Mouse (Mus musculus): ENCODE results near the gene Gpkow. TPM values are rescaled to one million over a fixed set of nuclear protein-coding genes. Genes with fewer than 3 reads are reported as not detected.
A peak's percentile ranks its signal among the peaks of the same experiment; 100 is the strongest.
"Not testable (repeated sequence)": the region's sequence is repeated elsewhere in the genome, so short reads cannot be mapped to it uniquely, and the experiment has no call there.

Gpkow gene
- polyA plus RNA-seq, 1 experiment from 2014 or later, result 33.5 TPM

DNA sequence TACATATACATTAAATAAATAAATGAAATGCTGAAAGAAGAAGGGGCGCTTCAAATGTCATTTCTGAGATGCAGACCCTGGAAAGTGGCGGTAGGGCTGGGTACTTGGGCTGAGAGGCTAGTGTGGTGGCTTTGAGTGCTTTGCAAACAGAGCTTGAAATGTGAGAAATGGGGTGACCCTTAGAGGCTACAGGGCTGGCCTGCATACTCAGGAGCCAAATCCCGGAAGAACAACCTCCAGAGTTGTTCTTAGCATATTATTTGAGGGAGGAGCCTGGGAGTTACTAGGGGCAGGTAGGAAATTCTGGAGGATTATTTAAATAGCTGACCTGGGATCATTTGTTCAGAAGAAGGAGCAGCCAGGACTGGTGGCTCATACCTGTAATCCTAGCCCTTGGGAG is 6.4 kb upstream of the Gpkow start:
- Histone ChIP-seq H3K27ac (replicated peaks in 1 of 2; ENCODE audit: control insufficient read depth in 1 of 2, insufficient read depth in 1 of 2, low read depth in 2 of 2, low read length in 2 of 2) (no peak overlapping the region), H3K36me3 (ENCODE audit: control insufficient read depth, insufficient read depth, low read length) (no peaks in the 10 kb centered on the region), H3K9ac (ENCODE audit: low read length) (no peak overlapping the region), H3K4me2 (ENCODE audit: low read length) (no peak overlapping the region), H3K4me1 (ENCODE audit: control insufficient read depth in 2 of 2, insufficient read depth in 2 of 2, low read length in 2 of 2) (no peaks in the 10 kb centered on the region), H3K4me3 (ENCODE audit: control insufficient read depth in 1 of 2, insufficient read depth in 1 of 2, low read depth in 1 of 2, low read length in 2 of 2) (no peak overlapping the region), H3K27me3 (ENCODE audit: control insufficient read depth, insufficient read depth, low read length) (no peaks in the 10 kb centered on the region), H3K9me3 (ENCODE audit: control insufficient read depth, low read length) (no peaks in the 10 kb centered on the region)
- 56% methylated on average over 3 of the region's 3 CpGs for WGBS
- no peak for ATAC-seq (ENCODE audit: insufficient number of reproducible peaks, insufficient read depth, low FRiP score, low read depth)

DNA sequence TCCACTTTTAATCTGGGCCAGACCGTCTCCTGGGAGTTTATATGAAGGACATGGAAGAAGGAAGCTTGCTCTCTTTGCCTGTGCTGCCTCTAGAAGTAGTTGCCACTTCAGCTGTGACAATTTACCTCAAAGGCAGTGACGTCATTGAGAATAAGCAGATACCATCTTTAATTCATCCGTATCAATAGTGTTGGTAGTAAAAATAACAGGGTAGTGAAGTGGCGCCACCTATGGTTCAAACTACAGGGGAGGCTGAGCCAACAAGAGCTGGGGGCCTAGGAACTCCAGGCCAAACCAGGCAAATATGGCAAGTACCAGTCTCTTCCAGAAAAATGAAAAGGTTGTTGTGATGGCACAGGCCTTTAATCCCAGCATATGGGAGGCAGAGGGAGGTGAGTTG is 4.1 kb upstream of the Gpkow start:
- Histone ChIP-seq H3K36me3 (ENCODE audit: control insufficient read depth, insufficient read depth, low read length) (no peaks in the 10 kb centered on the region), H3K9me3 (ENCODE audit: control insufficient read depth, low read length) (no peaks in the 10 kb centered on the region), H3K9ac (ENCODE audit: low read length) (no peak overlapping the region), H3K27me3 (ENCODE audit: control insufficient read depth, insufficient read depth, low read length) (no peaks in the 10 kb centered on the region), H3K4me3 (ENCODE audit: control insufficient read depth in 1 of 2, insufficient read depth in 1 of 2, low read depth in 1 of 2, low read length in 2 of 2) (no peak overlapping the region), H3K4me1 (ENCODE audit: control insufficient read depth in 2 of 2, insufficient read depth in 2 of 2, low read length in 2 of 2) (no peaks in the 10 kb centered on the region), H3K4me2 (ENCODE audit: low read length) (no peak overlapping the region), H3K27ac (replicated peaks in 1 of 2; ENCODE audit: control insufficient read depth in 1 of 2, insufficient read depth in 1 of 2, low read depth in 2 of 2, low read length in 2 of 2) (no peak overlapping the region)
- ATAC-seq (ENCODE audit: insufficient number of reproducible peaks, insufficient read depth, low FRiP score, low read depth), result no peak
- WGBS, result 31% methylated on average over 4 of the region's 4 CpGs

DNA sequence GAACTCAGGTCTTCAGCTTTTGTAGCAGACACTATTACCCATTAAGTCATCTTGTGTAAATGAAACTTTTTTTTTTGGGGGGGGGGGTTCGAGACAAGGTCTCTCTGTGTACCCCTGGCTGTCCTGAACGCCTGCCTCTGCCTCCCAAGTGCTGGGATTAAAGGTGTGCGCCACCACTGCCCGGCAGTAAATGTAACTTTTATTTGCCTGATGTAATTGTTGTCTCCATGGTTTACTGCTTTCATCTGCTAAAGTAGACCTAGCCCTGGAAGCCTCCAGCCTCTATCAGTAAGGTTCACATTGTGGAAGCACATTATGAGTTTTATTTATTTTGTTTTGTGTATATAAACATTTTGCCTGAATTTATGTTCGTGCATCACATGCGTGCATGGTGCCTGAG is 411 bp upstream of the Gpkow start:
- Histone ChIP-seq H3K4me3 (ENCODE audit: control insufficient read depth in 1 of 2, insufficient read depth in 1 of 2, low read depth in 1 of 2, low read length in 2 of 2) (peak overlapping the region in 1 of 2 experiments; percentile 58; a peak in 2 of 4 replicates), H3K4me1 (ENCODE audit: control insufficient read depth in 2 of 2, insufficient read depth in 2 of 2, low read length in 2 of 2) (no peaks in the 10 kb centered on the region), H3K27ac (replicated peaks in 1 of 2; ENCODE audit: control insufficient read depth in 1 of 2, insufficient read depth in 1 of 2, low read depth in 2 of 2, low read length in 2 of 2) (no peak overlapping the region), H3K36me3 (ENCODE audit: control insufficient read depth, insufficient read depth, low read length) (peaks cover 17% of the 10 kb centered on the region), H3K9ac (ENCODE audit: low read length) (no peak overlapping the region), H3K27me3 (ENCODE audit: control insufficient read depth, insufficient read depth, low read length) (no peaks in the 10 kb centered on the region), H3K4me2 (ENCODE audit: low read length) (peak overlapping the region; percentile 53), H3K9me3 (ENCODE audit: control insufficient read depth, low read length) (no peaks in the 10 kb centered on the region)
- WGBS, result 40% methylated on average over 6 of the region's 6 CpGs
- 0 out of 2 replicates have a peak, but pooled peaks have one; percentile 10 for ATAC-seq (ENCODE audit: insufficient number of reproducible peaks, insufficient read depth, low FRiP score, low read depth)

DNA sequence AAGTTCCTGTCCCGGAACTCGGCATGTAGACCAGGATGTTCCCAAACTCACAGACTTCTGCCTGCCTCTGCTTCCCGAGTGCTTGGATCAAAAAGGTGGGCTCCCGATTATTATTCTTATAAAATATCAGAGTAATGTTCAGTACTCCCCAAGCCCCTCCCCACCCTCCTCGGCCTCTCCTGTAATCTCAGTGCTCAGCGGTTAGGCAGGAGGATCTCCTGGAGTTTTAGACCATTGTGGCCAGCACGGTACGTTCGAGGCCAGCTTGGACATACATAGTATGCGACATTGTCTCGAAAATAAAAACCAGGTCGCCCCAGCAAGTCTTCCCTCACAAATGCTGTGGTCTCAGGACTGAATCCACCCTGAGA is 16.8 kb downstream of the Gpkow start:
- H3K9me3 ChIP-seq (ENCODE audit: control insufficient read depth, low read length); H3K27me3 ChIP-seq (ENCODE audit: control insufficient read depth, insufficient read depth, low read length); H3K36me3 ChIP-seq (ENCODE audit: control insufficient read depth, insufficient read depth, low read length); H3K4me1 ChIP-seq (ENCODE audit: control insufficient read depth in 2 of 2, insufficient read depth in 2 of 2, low read length in 2 of 2); H3K27ac ChIP-seq (replicated peaks in 1 of 2; ENCODE audit: control insufficient read depth in 1 of 2, insufficient read depth in 1 of 2, low read depth in 2 of 2, low read length in 2 of 2): not testable (repeated sequence)
- peak overlapping the region; percentile 59 for H3K4me2 ChIP-seq (ENCODE audit: low read length)
- 37% methylated on average over 5 of the region's 12 CpGs for WGBS
- peak overlapping the region; percentile 66 for H3K9ac ChIP-seq (ENCODE audit: low read length)
- H3K4me3 ChIP-seq (ENCODE audit: control insufficient read depth in 1 of 2, insufficient read depth in 1 of 2, low read depth in 1 of 2, low read length in 2 of 2), result peak overlapping the region; percentile 35 to 39
- ATAC-seq (ENCODE audit: insufficient number of reproducible peaks, insufficient read depth, low FRiP score, low read depth), result peak; percentile 7; the same call in 1 of the 2 replicates

DNA sequence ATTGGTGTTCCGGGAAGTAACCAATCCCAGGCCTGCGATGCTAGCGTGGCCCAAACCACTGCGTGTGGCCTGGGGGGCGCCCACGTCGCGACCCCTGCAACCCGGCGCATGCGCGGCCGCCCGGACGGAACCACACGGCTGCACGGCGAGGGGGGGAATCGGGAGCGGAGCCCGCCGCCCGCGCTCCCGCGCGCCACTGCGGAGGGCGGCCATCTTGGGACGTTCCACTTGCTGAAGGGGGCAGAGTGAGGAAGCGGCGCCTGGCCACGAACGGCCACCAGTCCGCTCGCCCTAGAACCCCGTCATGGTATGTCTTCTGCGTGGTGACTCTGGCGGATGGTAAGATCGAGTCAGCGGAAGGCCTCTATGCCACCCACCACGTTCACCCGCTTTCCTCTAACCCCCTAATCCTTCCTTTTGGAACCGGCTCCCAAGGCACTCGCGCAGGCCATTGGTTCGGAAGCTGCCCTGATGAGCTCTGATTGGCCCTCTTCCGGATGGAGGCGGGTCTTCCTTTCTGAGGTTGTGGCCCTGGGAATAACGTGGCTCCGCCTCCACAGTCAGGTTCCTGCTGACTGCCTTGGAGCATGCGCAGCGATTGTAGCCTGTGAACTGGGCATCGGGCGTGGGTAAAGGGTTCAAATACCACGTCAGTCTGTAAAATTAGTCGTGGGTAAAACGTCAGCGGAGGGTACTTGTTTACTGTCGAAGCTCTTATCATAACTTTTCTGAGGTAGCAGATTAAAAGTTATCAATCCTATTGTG is 17.4 kb downstream of the Gpkow start, which contains the start of gene Wdr45:
Wdr45 (plus strand) TSS at position 199 of the 765 bp plus-strand sequence.
- WGBS, result 21% methylated on average over 30 of the region's 60 CpGs

DNA sequence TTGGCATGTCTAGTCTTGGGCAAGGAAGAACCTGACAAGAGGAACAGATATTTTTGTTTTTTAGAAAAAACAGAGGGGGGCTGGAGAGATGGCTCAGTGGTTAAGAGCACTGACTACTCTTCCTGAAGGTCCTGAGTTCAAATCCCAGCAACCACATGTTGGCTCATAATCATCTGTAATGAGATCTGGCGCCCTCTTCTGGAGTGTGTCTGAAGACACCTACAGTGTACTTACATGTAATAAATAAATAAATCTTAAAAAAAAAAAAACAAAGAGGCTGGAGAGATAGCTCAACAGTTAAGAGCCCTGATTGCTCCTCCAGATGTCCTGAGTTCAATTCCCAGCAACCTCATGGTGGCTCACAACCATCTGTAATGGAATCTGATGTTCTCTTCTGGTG is 19.1 kb downstream of the Gpkow start:
- not testable (repeated sequence) for H3K9me3 ChIP-seq (ENCODE audit: control insufficient read depth, low read length); H3K27ac ChIP-seq (replicated peaks in 1 of 2; ENCODE audit: control insufficient read depth in 1 of 2, insufficient read depth in 1 of 2, low read depth in 2 of 2, low read length in 2 of 2); H3K36me3 ChIP-seq (ENCODE audit: control insufficient read depth, insufficient read depth, low read length); H3K4me1 ChIP-seq (ENCODE audit: control insufficient read depth in 2 of 2, insufficient read depth in 2 of 2, low read length in 2 of 2); H3K4me3 ChIP-seq (ENCODE audit: control insufficient read depth in 1 of 2, insufficient read depth in 1 of 2, low read depth in 1 of 2, low read length in 2 of 2); H3K27me3 ChIP-seq (ENCODE audit: control insufficient read depth, insufficient read depth, low read length); H3K4me2 ChIP-seq (ENCODE audit: low read length); ATAC-seq (ENCODE audit: insufficient number of reproducible peaks, insufficient read depth, low FRiP score, low read depth); H3K9ac ChIP-seq (ENCODE audit: low read length)
- 42% methylated on average over 1 of the region's 1 CpGs for WGBS

More for the DNA sequence above, 17.4 kb downstream of the Gpkow start, which contains the start of gene Wdr45:
- H3K27me3 ChIP-seq (ENCODE audit: control insufficient read depth, insufficient read depth, low read length); H3K9me3 ChIP-seq (ENCODE audit: control insufficient read depth, low read length); H3K4me1 ChIP-seq (ENCODE audit: control insufficient read depth in 2 of 2, insufficient read depth in 2 of 2, low read length in 2 of 2); H3K36me3 ChIP-seq (ENCODE audit: control insufficient read depth, insufficient read depth, low read length); H3K27ac ChIP-seq (replicated peaks in 1 of 2; ENCODE audit: control insufficient read depth in 1 of 2, insufficient read depth in 1 of 2, low read depth in 2 of 2, low read length in 2 of 2): not testable (repeated sequence)
- peak within 1 kb of the TSS; percentile 66 for H3K9ac ChIP-seq (ENCODE audit: low read length)
- peak within 1 kb of the TSS; percentile 59 for H3K4me2 ChIP-seq (ENCODE audit: low read length)
- H3K4me3 ChIP-seq (ENCODE audit: control insufficient read depth in 1 of 2, insufficient read depth in 1 of 2, low read depth in 1 of 2, low read length in 2 of 2), result peak within 1 kb of the TSS; percentile 35 to 39
- peak; percentile 95 for ATAC-seq (ENCODE audit: insufficient number of reproducible peaks, insufficient read depth, low FRiP score, low read depth)

DNA sequence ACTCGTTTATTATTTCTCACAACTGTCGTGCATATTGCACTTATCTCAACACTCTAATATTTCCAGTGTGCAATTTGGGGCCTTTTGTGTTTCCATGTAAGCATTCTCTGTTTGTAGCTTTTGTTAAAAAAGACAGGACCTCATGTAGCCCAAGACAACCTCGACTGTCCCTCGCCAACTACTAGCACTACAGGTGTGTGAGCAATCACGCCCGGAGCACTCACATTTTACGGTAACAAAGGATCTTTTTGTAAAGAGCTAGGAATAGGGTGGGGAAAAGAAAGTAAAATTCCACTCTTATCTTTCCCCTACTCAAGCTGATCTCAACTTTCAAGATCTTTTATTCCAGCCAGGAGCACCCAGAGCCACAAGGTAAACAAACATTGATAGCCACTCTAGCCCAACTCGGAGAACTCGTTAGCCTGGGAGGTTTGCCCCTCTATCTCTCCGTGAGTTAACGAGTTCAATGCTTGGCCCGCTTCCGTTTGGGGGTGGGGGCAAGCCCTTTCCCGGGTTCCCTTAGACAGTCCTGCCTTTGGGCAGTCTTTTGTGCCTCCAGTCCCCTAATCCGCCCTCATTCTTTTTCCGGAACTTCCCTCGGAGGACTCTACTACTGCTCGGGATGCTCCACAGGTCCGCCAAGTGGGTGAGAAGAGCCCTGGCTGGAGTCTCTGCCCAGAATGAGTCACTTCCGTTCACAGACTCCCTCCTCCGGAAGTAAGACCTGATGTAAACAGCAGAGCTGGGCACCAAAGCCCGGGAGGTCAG is 24.8 kb downstream of the Gpkow start, which contains the start of gene Gm45208:
Gm45208 (plus strand) TSS at position 732 of the 768 bp plus-strand sequence.
- H3K9me3 ChIP-seq (ENCODE audit: control insufficient read depth, low read length), result no peaks in the 10 kb centered on the region

More for the DNA sequence above, 24.8 kb downstream of the Gpkow start, which contains the start of gene Gm45208:
- peak within 1 kb of the TSS; percentile 73 for H3K4me2 ChIP-seq (ENCODE audit: low read length)
- peak within 1 kb of the TSS; percentile 46 to 74 for H3K4me3 ChIP-seq (ENCODE audit: control insufficient read depth in 1 of 2, insufficient read depth in 1 of 2, low read depth in 1 of 2, low read length in 2 of 2)
- peak within 1 kb of the TSS; percentile 84 to 96 for H3K27ac ChIP-seq (replicated peaks in 1 of 2; ENCODE audit: control insufficient read depth in 1 of 2, insufficient read depth in 1 of 2, low read depth in 2 of 2, low read length in 2 of 2)
- peaks cover 19% of the 10 kb centered on the region for H3K36me3 ChIP-seq (ENCODE audit: control insufficient read depth, insufficient read depth, low read length)
- H3K27me3 ChIP-seq (ENCODE audit: control insufficient read depth, insufficient read depth, low read length), result no peaks in the 10 kb centered on the region
- no peaks in the 10 kb centered on the region for H3K4me1 ChIP-seq (ENCODE audit: control insufficient read depth in 2 of 2, insufficient read depth in 2 of 2, low read length in 2 of 2)
- peak within 1 kb of the TSS; percentile 67 for H3K9ac ChIP-seq (ENCODE audit: low read length)
- WGBS, result 20% methylated on average over 22 of the region's 22 CpGs
- peak; percentile 77; the same call in 1 of the 2 replicates for ATAC-seq (ENCODE audit: insufficient number of reproducible peaks, insufficient read depth, low FRiP score, low read depth)

Data from heart, embryonic 14.5 days (tissue).